Mouse (Mus musculus) stomach, embryonic 14.5 days (tissue): ENCODE measurements around the gene Olfr668. TPM values are rescaled to one million over a fixed set of nuclear protein-coding genes. Genes with fewer than 3 reads are reported as not detected.

Experiments
- polyA plus RNA-seq: library from polyadenylated mRNA; unstranded; fragments of >200 nt; fragmentation: Nextera tagmentation; extraction: Ambion mirVana; gene quantifications from 2 replicates; pipeline ENCODE4 v1.2.1, GENCODE M21; 2014

Olfr668 gene
- polyA plus RNA-seq, 1 experiment from 2014 or later = not detected

Other genes with a start within 250 kb of the Olfr668 start
- not detected in 2 replicates for gene Olfr661, start 241.6 kb downstream of the Olfr668 start, polyA plus RNA-seq
- not detected in 2 replicates for gene Usp17le, start 150.6 kb downstream of the Olfr668 start, polyA plus RNA-seq
- gene Usp17lb, start 85.5 kb downstream of the Olfr668 start, polyA plus RNA-seq = not detected in 2 replicates
- gene Usp17la, start 71.0 kb downstream of the Olfr668 start, polyA plus RNA-seq = not detected in 2 replicates
- not detected in 2 replicates for gene Olfr665, start 50.0 kb downstream of the Olfr668 start, polyA plus RNA-seq
- gene Olfr666, start 32.1 kb downstream of the Olfr668 start, polyA plus RNA-seq = not detected in 2 replicates
- not detected in 2 replicates for gene Olfr667, start 6.6 kb downstream of the Olfr668 start, polyA plus RNA-seq
- not detected in 2 replicates for gene Olfr669, start 6.2 kb upstream of the Olfr668 start, polyA plus RNA-seq
- not detected in 2 replicates for gene Olfr670, start 34.6 kb upstream of the Olfr668 start, polyA plus RNA-seq
- gene Olfr671, start 51.1 kb upstream of the Olfr668 start, polyA plus RNA-seq = not detected in 2 replicates
- not detected in 2 replicates for gene Olfr672, start 74.0 kb upstream of the Olfr668 start, polyA plus RNA-seq
- gene Olfr675, start 100.4 kb upstream of the Olfr668 start, polyA plus RNA-seq = not detected in 2 replicates
- not detected in 2 replicates for gene Olfr676, start 104.6 kb upstream of the Olfr668 start, polyA plus RNA-seq
- gene Olfr677, start 123.3 kb upstream of the Olfr668 start, polyA plus RNA-seq = not detected in 2 replicates
- gene Olfr678, start 136.4 kb upstream of the Olfr668 start, polyA plus RNA-seq = not detected in 2 replicates
- gene Olfr679, start 153.1 kb upstream of the Olfr668 start, polyA plus RNA-seq = not detected in 2 replicates
- not detected in 2 replicates for gene Olfr680-ps1, start 164.8 kb upstream of the Olfr668 start, polyA plus RNA-seq
- gene Olfr681, start 188.8 kb upstream of the Olfr668 start, polyA plus RNA-seq = not detected in 2 replicates
- gene Olfr683, start 219.0 kb upstream of the Olfr668 start, polyA plus RNA-seq = not detected in 2 replicates
- gene Olfr684, start 235.6 kb upstream of the Olfr668 start, polyA plus RNA-seq = not detected in 2 replicates